Mouse (Mus musculus): ENCODE data around the gene Lrmda.

Lrmda gene

DNA sequence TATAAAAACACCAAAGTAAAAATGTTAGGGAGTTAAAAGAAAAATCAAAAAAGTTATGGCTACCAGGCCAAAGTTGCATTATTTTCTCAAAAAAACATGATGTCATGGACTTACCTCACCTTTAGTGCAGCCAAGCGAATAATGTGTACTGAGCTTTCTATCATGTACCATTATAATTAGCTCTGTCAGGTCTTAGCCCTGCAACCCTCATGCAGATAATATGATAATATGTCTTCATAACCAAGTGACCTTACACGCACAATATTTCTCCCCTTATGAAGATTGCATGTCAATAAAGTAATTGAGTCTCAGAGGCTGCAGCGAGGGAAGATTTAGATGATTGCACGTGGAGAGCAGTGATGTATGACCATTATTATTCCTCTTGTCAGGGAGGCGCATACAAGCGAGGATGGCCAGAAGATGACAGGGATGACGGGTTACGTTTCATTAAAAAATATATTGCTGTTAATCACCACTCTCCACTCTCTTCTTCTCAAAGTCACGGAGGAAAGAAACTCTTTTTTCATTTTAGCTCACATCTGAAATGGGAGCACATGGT, 911.1 kb downstream of the Lrmda start:
- no peak for DNase-seq (ENCODE audit: low spot score in 2 of 2)

DNA sequence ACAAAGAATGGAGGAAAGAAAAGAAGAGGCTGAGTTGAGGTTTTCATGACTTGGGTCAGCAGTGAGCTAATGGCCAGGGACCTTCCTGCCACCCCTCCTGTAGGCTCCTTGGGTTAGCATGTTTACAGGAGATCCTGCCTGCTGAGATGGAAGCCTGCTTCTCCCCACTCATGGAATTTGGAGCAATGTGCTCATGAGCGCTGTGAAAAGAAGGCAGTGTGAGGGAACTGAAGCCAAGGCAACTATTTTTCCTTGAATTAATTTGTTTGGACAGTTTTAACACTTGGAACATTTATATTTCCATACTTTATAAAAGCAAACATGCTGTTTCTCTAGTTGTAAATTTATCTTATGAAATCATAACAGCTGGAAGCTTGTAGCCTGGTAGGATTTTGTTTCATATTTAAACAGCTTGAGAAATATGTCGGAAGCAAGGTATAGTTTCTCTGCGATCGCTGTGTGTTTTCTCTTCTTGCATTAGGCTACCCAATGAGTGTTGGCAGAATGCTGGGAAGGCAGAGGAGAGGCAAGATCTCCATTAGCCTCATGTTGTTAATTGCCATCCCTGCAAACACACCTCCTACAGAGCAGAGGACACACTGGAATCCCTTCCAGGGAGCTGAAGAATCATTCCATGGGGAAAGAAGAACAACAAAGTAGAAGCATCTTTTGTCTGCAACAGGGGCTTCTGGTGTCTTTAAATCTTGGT, 911.8 kb downstream of the Lrmda start:
- DNase-seq (ENCODE audit: low spot score in 2 of 2), result no peak

DNA sequence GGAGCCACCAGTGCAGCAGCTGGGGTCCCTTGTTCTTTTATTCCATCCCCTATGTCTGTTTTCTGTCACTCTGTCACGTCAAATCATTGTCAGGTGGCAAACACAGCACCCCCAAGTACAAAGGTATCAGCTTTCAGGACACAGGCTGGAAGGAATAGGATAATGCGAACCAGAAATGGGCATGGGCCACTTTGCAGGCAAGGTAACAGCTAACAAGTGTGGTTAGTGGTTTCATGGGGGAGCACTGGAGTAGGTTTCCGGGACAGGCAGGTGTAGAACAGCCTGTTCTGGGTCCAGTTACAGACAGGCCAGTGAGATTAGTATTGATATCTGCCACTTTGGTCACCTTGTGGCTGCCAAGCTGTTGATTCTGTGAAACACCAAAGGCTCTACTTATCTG, 917.2 kb downstream of the Lrmda start:
- no peak for DNase-seq (ENCODE audit: low spot score in 2 of 2)

DNA sequence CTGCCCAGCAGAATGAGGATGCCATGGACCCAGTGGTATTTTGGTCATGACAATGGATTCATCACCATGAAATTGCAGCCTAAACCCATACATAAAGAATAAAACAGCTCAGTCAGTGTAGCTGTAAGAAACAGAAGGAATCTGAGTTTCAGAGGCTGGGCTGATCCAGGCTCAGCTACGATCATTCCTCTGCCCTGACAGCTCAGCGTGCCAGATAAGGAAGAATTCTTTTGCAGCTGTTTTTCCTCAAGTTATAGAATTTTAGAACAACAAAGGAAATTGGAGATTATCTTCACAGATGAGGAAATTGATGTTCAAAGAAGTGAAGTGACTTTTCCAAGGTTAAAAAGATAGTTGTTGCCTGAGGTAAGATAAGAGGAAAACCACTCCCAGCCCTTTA, 921.1 kb downstream of the Lrmda start:
- DNase-seq (ENCODE audit: low spot score in 2 of 2), result no peak

DNA sequence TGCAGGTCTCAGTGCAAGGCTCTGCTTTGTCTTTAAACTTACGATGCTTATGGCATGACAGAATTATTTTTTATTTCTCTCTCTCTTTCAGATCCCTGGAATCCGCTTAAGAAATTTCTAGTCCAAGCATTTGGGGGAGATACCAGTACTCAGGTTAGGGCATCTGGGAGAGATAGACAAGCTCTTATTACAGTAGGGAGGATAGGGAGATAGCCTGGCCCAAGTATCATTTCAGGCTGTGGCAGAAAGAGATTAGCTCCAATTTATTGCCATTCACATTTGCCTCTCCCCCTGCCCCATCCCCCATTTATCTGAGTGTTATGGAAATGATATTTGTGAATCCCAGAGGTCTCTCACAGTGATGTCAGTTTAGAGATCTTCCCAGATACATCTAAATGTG, 923.1 kb downstream of the Lrmda start:
- DNase-seq (ENCODE audit: low spot score in 2 of 2), result no peak

DNA sequence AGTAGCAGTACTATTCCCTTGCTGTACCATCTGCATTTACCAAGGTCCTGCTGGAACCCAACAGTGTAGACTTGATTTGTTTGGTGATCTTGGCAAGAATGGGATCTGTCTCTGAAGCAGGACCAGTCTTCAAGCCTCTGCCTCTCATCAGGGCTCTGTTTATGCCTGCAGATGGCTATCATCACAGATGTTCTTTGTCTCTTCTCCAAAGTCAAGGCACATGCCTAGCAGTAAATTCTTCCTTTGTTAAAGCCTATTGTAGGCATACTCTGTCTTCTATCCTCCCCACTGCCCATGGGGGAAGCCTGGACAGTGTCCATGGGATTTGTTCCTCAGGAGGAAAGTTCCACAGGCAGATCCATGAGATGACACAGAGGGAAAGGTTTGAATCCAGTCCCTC, 930.0 kb downstream of the Lrmda start:
- no peak for DNase-seq (ENCODE audit: low spot score in 2 of 2)

DNA sequence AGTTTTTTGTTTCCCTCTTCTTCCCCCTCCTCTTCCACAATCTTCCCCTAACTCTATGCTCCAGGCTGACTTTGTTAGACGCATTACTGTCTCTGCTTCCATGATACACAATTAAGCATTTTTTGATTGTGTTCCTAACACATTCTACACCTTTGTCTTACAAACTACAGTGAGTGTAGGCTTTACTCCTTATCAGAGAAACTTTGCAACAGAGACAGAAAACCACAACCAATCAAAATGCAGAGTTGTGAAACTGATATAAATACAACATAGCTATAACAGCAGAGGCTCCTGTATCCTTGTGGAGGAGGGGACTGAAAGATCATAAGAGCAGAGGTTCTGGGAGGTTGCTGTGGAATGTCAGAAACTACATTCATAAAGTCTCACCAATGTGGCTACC, 933.5 kb downstream of the Lrmda start:
- no peak for DNase-seq (ENCODE audit: low spot score in 2 of 2)

DNA sequence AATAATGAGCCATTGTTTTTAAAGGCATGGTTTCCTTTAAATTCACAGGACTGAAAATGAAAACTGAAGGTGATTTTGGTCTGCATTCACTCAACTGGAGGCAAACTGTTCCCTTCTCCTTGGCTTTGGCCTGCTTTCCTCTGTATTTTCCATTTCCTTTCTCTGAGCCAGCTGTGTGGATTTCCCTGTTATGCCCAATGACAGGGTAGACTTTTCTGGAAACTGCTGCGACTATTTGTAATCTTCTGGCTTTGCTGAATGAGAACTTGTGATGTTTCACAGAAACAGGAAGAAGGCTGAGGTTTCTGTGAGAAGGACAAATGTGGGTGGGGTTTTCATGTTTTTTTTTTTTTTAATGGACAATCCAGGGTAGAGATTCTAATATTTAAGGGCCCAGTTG, 940.7 kb downstream of the Lrmda start:
- DNase-seq (ENCODE audit: low spot score in 2 of 2), result no peak

DNA sequence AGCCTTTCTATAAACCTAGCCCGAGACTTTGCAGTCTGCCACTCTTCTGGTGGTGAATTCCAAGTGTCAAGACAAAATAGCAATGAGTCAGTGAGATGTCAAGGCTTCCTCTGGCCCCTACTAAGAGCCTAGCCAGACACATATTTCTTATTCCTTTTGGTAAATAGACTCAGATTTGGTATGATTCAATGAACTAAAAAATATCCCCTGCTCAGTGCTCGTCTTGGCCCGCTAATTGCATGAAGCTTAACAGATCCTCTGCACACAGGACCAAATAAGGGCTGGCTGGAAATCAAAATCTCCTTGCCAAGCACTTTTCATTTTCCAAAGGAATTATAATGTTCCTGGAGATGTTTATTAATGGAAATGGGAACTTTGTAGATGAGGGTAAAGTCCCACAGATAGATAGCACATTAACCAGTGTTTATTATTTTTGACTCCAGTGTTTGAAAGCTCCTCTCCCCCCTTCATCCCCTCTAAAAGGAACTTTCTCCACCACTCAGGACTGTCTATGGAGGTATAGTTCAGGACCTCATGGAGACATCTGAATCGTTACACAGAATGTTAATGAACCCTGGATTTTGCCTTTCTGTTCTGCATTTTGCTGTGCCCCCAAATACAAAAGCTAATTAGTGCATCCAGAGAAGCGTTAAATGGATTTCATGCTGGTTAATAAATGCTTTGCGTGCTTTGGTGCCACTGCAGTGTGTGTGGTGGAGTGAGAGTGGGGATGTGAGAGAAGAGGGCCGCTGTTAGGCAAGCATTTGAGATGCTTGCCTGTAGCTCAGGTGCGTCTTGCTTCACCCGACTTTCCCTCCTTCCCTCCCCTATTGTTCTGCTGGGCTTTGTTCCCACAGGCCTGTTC, 945.5 kb downstream of the Lrmda start:
- no peak for DNase-seq (ENCODE audit: low spot score in 2 of 2)

DNA sequence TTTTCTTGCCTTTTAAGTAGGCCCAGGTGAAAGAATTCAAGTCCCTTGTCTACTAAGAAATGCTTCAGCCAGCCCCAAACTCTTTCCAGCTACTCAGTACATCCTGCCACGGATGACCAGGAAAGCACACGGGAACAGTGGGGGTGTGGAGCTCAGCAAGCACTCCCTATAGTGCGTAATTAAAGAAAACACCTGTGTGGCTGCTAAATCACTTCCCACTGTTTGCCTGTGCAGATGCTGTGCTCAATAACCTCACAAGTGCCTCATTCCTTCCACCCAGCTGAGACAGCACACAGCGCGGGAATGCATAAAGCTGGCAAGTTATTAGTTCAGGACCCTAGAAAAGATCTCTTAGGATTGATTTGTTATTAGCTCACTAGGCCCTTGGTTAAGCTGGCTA, 949.2 kb downstream of the Lrmda start:
- no peak for DNase-seq (ENCODE audit: low spot score in 2 of 2)

DNA sequence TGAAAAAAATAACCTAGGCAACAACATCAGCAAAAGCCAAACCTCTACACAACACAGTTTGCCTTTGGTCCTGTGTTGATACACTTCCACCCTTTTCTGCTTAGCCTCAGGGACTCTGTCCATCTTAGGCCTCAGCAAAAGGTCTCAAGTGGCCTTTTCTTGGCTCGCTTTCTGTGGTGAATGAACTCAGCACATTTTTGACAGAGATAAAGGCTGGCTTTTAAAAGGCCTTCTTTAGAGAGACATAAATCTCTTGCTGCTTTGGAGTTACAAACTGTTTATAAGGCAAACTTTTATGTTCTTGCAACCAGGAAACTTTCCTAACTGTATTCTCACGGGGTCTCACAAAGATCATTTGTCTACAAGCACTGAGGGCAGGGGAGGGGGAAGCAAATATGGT, 967.2 kb downstream of the Lrmda start:
- no peak for DNase-seq (ENCODE audit: low spot score in 2 of 2)

DNA sequence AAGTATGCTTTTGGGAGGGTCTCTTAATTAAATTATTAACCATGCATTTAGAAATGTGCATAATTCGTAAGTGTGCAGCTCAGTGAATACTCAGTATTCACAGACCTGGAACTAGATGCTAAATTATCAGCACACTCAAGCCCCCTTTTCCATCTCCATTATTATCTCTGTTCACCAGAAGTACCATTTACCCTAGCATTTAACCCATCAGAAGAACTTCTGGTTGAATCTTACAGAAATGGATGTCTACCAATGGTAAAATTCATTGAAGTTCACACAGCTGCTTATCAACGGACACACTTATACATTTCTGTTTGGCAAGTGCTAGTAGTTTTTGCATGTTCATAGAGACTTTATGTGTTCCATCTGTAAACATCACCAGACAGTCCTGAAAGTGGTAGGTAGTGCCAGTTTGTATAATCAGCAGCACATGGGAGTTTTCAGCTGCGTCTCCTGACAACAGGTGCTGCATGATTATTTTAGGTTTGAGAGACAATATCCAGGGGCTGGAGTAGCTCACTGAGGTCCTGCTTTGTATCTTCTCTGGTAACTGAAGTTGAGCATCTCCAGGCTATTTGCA, 968.7 kb downstream of the Lrmda start:
- no peak for DNase-seq (ENCODE audit: low spot score in 2 of 2)

DNA sequence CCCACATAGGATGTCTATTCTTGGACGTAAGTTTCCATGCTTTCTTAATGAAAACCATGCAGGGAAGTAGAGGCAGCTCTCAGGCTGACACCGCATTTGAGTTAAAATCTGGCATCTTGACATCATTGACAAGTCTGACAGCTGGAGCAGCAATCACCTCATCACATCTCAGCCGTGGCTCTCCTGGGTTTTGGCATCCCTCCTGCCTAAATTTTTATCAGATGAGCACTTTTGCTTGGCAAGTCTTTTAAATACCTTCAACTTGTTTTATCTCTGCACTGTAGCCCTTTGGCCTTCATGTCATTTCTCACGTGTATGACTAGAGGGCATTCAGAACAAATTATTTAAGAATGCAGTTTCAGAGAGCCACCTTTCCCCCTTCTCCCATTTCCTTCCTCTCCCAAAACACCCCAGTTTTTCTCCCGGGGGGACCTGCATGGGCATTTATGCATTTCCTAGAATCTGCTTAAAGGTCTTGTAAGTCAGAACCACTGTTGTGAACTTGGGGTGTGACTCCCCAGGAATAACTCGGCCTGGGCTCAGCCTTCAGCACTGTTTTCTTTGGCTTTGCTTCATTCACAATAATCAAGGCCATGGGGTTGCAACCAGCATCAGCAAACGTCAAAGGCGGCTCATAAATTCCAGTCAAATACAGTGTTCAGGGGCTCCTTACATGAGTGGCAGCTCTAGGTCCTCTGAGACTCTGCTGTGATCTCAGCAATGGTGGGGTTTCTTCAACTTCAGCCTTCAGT, 975.8 kb downstream of the Lrmda start:
- no peak for DNase-seq (ENCODE audit: low spot score in 2 of 2)

DNA sequence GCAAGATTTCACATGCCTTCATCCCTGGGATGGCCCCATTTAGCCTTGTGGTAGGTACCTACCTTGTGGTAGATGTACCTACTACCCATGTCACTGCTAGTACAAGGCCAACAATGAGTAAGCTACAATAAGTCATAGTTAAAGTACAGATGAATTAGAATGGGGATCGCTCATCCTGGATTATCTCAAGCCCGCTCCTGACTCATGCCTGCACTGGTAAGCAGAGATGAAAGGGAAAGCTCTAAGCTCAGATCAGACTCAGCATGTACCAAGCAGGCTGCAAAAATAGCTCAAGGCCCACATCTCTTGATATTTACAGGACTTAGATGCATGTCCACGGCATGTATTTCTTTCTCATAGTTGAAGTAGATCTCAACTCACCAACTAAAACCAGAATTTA, 979.4 kb downstream of the Lrmda start:
- no peak for DNase-seq (ENCODE audit: low spot score in 2 of 2)

DNA sequence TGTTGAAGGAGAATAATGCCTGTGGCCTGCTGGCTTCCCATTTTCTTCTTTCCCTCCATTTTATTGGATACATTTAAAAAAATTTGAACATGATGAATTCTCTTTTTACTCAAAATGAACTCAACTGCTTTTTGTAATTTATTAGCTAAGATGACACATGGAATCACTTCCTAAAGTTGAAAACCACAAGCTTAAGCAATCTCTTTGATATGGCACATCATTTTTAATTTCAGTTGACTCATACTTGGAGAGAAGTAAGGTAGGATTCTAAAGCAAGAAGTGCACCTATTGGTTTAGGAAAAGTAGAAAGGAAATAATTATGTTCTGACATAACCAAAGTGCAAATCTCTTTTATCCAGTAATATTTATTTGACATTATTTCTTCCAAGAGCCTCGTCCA, 992.5 kb downstream of the Lrmda start:
- no peak for DNase-seq (ENCODE audit: low spot score in 2 of 2)

DNA sequence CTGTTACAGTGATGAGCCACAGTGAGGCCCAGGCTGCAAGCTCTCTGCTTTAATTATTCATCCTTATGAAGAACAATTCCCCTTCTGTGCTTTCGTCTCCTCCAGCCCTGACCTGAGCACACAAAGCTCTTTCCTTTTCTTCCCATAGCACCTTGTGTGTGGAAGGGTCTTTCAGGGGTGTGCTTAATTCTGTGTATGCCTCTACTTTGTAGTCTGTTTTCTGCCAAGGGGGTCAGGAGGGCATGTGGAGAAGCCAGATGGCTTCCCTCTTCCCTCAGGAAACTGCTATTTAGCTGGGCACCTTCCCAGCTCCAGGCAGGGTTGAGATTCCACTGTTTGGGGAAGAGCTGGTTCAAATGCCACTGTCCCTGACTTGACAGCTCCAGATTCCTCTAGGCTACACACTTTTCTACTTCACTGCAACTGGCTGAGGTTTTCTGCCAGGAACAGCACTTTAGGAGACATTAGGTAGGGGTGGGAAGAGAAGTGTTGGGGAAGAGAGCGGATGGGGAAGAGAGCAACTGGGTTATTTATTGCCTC, 995.3 kb downstream of the Lrmda start:
- DNase-seq (ENCODE audit: low spot score in 2 of 2), result no peak

DNA sequence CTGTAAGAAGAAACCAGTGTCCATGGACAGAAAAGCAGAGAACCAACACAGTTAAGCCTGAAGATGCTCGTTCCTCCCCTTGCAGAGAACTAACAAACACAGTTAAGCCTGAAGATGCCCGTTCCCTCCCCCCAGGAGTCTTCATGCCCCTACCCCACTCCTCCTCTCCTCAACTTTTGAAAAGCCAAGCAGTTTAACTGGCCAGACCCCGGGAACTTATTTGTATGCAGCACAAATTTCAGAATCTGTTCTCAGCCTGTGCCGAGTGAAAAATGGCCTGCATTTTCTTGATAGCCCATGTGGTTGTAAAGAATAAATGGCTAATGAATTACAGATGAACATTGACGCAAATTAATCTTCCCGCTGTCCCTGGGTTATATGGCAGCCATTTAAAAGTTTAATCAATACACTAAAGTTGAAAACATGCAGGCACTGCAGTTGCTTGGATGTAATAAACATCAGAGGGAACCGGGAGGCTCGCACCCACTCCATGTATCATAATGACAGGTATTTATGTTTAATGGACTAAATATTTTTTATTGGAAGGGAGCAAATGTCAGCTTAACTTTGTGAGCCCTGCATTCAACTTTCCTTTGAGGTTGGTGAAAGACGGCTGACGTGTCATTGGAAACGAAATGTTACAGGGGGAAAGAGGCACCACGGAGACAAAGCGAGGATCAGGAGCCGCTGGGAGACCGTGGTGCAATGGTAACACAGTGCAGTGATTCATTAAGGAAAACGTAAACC, 996.0 kb downstream of the Lrmda start:
- no peak for DNase-seq (ENCODE audit: low spot score in 2 of 2)

DNA sequence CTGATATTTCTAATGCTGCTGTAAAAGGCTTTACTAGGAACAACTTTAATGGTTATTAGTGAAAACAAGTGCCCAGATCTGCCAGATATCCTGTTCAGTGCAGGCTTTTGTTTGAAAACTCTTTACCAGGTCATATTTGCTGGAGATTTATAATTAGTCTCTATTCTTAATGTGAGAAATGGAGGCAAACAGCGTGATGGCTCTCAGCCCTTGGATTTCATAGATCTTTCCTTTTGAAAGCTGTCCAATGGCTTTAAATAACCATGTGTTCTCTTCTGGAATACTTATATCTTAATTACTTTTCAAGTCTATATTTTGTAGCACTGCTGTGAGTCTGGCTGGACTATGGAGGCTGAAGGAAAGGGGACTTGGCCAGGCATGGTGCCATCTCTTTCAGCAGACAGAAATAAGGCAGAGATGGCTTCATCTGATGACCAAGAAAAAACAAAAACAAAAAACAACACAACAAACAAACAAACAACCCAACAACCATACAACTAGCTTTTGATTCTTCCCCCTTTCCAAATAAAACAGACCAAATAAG, 996.6 kb downstream of the Lrmda start:
- DNase-seq (ENCODE audit: low spot score in 2 of 2), result no peak

DNA sequence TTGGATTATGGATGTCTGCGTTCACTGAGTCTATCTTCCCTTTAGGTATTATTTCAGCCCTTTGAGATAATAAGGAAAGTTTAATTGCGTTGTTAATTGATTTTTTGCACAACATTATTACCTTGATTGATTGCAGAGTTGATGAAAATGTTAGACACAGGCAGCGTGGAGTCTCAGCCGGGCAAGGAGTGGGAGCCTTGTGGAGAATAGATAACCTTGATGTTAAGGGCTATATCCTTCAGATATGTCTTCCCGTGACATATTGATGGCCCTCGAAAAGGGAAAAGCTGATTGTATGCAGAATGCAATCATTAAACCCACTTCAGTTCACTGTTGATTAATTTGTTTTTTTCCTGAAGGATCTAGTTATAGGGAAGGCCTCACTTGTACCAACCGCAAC, 1021.5 kb downstream of the Lrmda start:
- DNase-seq (ENCODE audit: low spot score in 2 of 2), result no peak

DNA sequence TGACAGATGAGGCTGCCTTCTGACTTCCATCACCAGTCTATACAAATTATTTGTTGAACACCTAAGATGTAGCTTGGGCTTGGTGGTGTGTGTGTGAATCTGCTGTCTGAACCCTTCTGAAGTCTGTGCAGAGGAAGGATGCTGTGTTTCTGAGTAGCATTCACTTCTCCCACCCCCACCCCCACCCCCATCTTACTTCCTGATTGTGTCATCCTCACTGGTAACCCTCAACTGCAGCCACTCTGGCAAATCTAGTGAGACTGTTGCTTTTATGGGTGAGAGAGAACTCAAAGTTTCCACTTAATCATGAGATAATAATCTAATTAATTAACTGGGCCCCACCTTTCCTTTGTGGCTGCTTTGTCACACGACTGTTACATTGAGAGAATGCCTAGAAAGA, 1025.8 kb downstream of the Lrmda start:
- no peak for DNase-seq (ENCODE audit: low spot score in 2 of 2)

DNA sequence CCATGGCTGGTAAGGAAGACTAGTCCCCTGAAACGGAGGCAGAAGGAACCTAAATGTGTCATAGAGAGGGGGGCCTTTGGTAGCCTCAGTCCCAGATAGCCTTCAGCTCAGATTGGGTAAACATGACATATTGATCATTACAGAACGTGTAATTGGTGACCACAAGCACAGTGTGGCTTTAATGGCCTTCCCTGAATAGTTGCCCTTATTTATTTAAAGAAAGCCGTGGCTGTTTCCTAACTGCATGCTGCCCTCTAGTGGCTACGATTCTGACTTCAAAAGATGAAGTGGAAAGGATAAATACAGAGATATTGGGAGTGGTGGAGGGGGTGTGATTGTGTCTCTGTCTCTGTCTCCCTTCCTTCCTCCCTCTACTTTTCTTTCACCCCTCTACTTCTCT, 1026.8 kb downstream of the Lrmda start:
- no peak for DNase-seq (ENCODE audit: low spot score in 2 of 2)
